Mouse (Mus musculus) urinary bladder, adult 2 months (tissue): Measurements from ENCODE around the gene Cyp3a13. TPM values are rescaled to one million over a fixed set of nuclear protein-coding genes. Genes with fewer than 3 reads are reported as not detected.
"Not testable (repeated sequence)": the region's sequence is repeated elsewhere in the genome, so short reads cannot be mapped to it uniquely, and the experiment has no call there.

ENCODE experiments used
- DNase-seq: peaks from one replicate; pipeline ENCODE4 v3.0.0; 2022; ENCODE audit warnings: low spot score
- polyA plus RNA-seq: library from polyadenylated mRNA; depleted of rRNA; stranded (reverse); fragments of >200 nt; gene quantifications from 2 replicates; pipeline ENCODE4 v1.2.3, GENCODE M21; 2012; rRNA removed

Gene Cyp3a13
- polyA plus RNA-seq, 1 experiment, result 0.56 TPM

GRCm38 (mm10) chr5:137872381-137872702, 49.1 kb downstream of the Cyp3a13 start:
- DNase-seq, result not testable (repeated sequence)

- not testable (repeated sequence) for DNase-seq
Measured at GRCm38 (mm10) chr5:137871644-137872380, 49.6 kb downstream of the Cyp3a13 start, which contains the start of gene Pilrb2. TSS of gene Pilrb2 (minus strand) at chr5:137871815.

GRCm38 (mm10) chr5:137868600-137868999, 52.8 kb downstream of the Cyp3a13 start:
- not testable (repeated sequence) for DNase-seq

- not testable (repeated sequence) for DNase-seq
Measured at GRCm38 (mm10) chr5:137864008-137864407, 57.4 kb downstream of the Cyp3a13 start.

- not testable (repeated sequence) for DNase-seq
Measured at GRCm38 (mm10) chr5:137857960-137858710, 63.3 kb downstream of the Cyp3a13 start, which contains the start of gene Pilrb1. TSS of gene Pilrb1 (minus strand) at chr5:137858106.

GRCm38 (mm10) chr5:137856870-137857269, 64.5 kb downstream of the Cyp3a13 start:
- not testable (repeated sequence) for DNase-seq

- not testable (repeated sequence) for DNase-seq
Measured at GRCm38 (mm10) chr5:137854907-137855306, 66.5 kb downstream of the Cyp3a13 start.

GRCm38 (mm10) chr5:137850313-137850712, 71.1 kb downstream of the Cyp3a13 start:
- DNase-seq, result not testable (repeated sequence)

Other genes starting within 250 kb of the Cyp3a13 start
- 24.7 and 25.4 TPM in 2 replicates for gene Agfg2, start 236.9 kb downstream of the Cyp3a13 start, polyA plus RNA-seq
- 6.7 and 7.6 TPM in 2 replicates for gene Nyap1, start 180.0 kb downstream of the Cyp3a13 start, polyA plus RNA-seq
- 68.8 and 109 TPM in 2 replicates for gene Tsc22d4, start 175.9 kb downstream of the Cyp3a13 start, polyA plus RNA-seq
- gene Ppp1r35, start 142.8 kb downstream of the Cyp3a13 start, polyA plus RNA-seq, result 20.1 and 26.6 TPM in 2 replicates
- gene Mepce, start 134.0 kb downstream of the Cyp3a13 start, polyA plus RNA-seq, result 33.9 and 39.3 TPM in 2 replicates
- gene Zcwpw1, start 133.8 kb downstream of the Cyp3a13 start, polyA plus RNA-seq, result 3.3 and 5.0 TPM in 2 replicates
- gene Pilra, start 85.3 kb downstream of the Cyp3a13 start, polyA plus RNA-seq, result 26.0 and 31.2 TPM in 2 replicates
- 3.6 and 5.3 TPM in 2 replicates for gene Pilrb1, start 63.5 kb downstream of the Cyp3a13 start, polyA plus RNA-seq
- 3.2 and 4.2 TPM in 2 replicates for gene Pilrb2, start 49.8 kb downstream of the Cyp3a13 start, polyA plus RNA-seq
- gene Gjc3, start 41.5 kb upstream of the Cyp3a13 start, polyA plus RNA-seq, result 1.0 and 1.5 TPM in 2 replicates
- 2.1 and 2.9 TPM in 2 replicates for gene Azgp1, start 59.9 kb upstream of the Cyp3a13 start, polyA plus RNA-seq
- not detected in 2 replicates for gene Smok3a, start 99.6 kb upstream of the Cyp3a13 start, polyA plus RNA-seq
- gene Smok3b, start 99.8 kb upstream of the Cyp3a13 start, polyA plus RNA-seq, result not detected in 2 replicates
- not detected in 2 replicates for gene Smok3c, start 131.6 kb upstream of the Cyp3a13 start, polyA plus RNA-seq
- 10.2 and 13.2 TPM in 2 replicates for gene Zkscan1, start 163.5 kb upstream of the Cyp3a13 start, polyA plus RNA-seq
- 21.6 and 24.9 TPM in 2 replicates for gene Zscan21, start 195.3 kb upstream of the Cyp3a13 start, polyA plus RNA-seq
- gene Zfp113, start 234.1 kb upstream of the Cyp3a13 start, polyA plus RNA-seq, result 5.2 and 6.0 TPM in 2 replicates
- gene Cops6, start 239.5 kb upstream of the Cyp3a13 start, polyA plus RNA-seq, result 104 and 109 TPM in 2 replicates